Mouse (Mus musculus) liver, embryonic 13.5 days (tissue): ENCODE results near the gene Prkce. TPM values are rescaled to one million over a fixed set of nuclear protein-coding genes. Genes with fewer than 3 reads are reported as not detected.

Experiments
- ATAC-seq: fragments of 200-750 bp; cut with Nextera tagmentation; 2 replicates; pipeline ENCODE4 v1.8.0; 2017; ENCODE audit warnings: low read depth, mild to moderate bottlenecking, moderate number of reproducible peaks, moderate library complexity
- DNase-seq: peaks from one replicate; pipeline ENCODE4 v3.0.0; 2022
- H3K27ac ChIP-seq: fragments of 300-500 bp; sonication (generic); 2 replicates; pipeline ENCODE4 v1.5.1; 2015; ENCODE audit warnings: moderate library complexity, mild to moderate bottlenecking, inconsistent platforms
- H3K27me3 ChIP-seq: fragments of 300-500 bp; sonication (generic); 2 replicates; pipeline ENCODE4 v1.6.1; 2015; ENCODE audit warnings: mild to moderate bottlenecking, inconsistent platforms
- H3K36me3 ChIP-seq: fragments of 300-500 bp; sonication (generic); 2 replicates; pipeline ENCODE4 v1.6.1; 2015; ENCODE audit warnings: mild to moderate bottlenecking, inconsistent platforms
- H3K4me1 ChIP-seq: fragments of 300-500 bp; sonication (generic); replicated peaks from 2 replicates; pipeline ENCODE4 v1.6.1; 2015; ENCODE audit warnings: inconsistent platforms
- H3K4me2 ChIP-seq: fragments of 300-500 bp; sonication (generic); 2 replicates; pipeline ENCODE4 v1.6.1; 2015; ENCODE audit warnings: inconsistent platforms, mild to moderate bottlenecking, moderate library complexity
- H3K4me3 ChIP-seq: fragments of 300-500 bp; sonication (generic); replicated peaks from 2 replicates; pipeline ENCODE4 v1.5.1; 2015; ENCODE audit warnings: mild to moderate bottlenecking, inconsistent platforms
- H3K9ac ChIP-seq: fragments of 300-500 bp; sonication (generic); 2 replicates; pipeline ENCODE4 v1.6.1; 2015; ENCODE audit warnings: mild to moderate bottlenecking, inconsistent platforms
- H3K9me3 ChIP-seq: fragments of 300-500 bp; sonication (generic); replicated peaks from 2 replicates; pipeline ENCODE4 v1.6.1; 2016; ENCODE audit warnings: inconsistent platforms
- WGBS: fragments of 180-500 bp; shearing (Covaris S2); methylation state at CpG from one replicate; pipeline ENCODE4 v1.1.7; 2015; ENCODE audit not compliant: insufficient replicate concordance; 5-methylcytosine and 5-hydroxymethylcytosine counted together
- polyA plus RNA-seq: library from polyadenylated mRNA; unstranded; fragments of >200 nt; fragmentation: Nextera tagmentation; extraction: Ambion mirVana; gene quantifications from 2 replicates; pipeline ENCODE4 v1.2.1, GENCODE M21; 2015

Prkce gene
- polyA plus RNA-seq, 1 experiment from 2014 or later = 0.90 TPM

DNA sequence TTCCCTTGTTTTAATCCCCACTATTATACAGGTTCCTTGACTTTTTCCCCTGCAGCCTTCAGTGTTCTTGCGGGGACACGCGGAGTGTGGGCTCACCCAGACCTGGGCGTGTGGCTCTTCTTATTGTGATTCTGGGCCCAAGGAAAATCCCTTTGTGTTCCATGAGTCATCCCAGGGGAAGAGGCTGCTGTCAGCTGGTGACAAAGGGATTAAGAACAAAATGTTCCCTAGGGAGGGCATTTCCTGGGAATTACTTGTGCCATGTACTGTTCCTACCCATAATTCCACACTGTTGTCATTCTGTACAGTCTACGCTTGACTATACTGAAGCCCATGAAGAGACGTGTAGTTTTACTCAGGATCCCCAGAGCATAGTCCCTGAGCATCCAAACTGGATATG is 10.6 kb upstream of the Prkce start:
- no peak for ATAC-seq

DNA sequence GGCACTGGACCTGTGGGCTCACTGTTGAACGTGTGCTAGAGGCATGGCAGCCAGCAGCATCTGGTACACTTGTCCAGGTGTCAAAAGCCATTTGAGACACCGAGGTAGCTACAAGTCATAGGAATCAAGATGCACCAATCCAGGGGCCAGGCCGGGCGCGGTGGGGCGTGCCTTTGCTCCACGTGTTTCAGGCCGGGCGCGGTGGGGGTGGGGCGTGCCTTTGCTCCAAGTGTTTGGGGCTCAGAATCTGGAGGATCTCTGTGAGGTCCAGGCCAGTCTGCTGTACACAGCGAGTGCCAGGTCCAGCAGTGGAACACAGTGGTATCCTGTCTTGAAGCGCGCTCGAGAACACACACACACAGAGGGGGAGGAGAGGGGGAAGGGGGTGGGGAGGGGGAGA is 4.9 kb upstream of the Prkce start:
- DNase-seq (peak; percentile 33), ATAC-seq (no peak)
- Histone ChIP-seq H3K9ac (no peak overlapping the region), H3K9me3 (no peaks in the 10 kb centered on the region), H3K4me2 (no peak overlapping the region), H3K4me3 (no peak overlapping the region), H3K27ac (no peak overlapping the region), H3K27me3 (peaks cover 18% of the 10 kb centered on the region), H3K36me3 (no peaks in the 10 kb centered on the region), H3K4me1 (peaks cover 25% of the 10 kb centered on the region)
- 58% methylated on average over 15 of the region's 15 CpGs for WGBS

More for the DNA sequence above, 10.6 kb upstream of the Prkce start:
- Histone ChIP-seq H3K9me3 (no peaks in the 10 kb centered on the region), H3K9ac (no peak overlapping the region), H3K4me3 (no peak overlapping the region), H3K27me3 (0 out of 2 replicates have a peak, but pooled peaks cover 3% of the 10 kb centered on the region), H3K36me3 (no peaks in the 10 kb centered on the region), H3K4me2 (no peak overlapping the region), H3K4me1 (no peaks in the 10 kb centered on the region), H3K27ac (no peak overlapping the region)
- no peak for DNase-seq
- WGBS = 70% methylated on average over 6 of the region's 6 CpGs

DNA sequence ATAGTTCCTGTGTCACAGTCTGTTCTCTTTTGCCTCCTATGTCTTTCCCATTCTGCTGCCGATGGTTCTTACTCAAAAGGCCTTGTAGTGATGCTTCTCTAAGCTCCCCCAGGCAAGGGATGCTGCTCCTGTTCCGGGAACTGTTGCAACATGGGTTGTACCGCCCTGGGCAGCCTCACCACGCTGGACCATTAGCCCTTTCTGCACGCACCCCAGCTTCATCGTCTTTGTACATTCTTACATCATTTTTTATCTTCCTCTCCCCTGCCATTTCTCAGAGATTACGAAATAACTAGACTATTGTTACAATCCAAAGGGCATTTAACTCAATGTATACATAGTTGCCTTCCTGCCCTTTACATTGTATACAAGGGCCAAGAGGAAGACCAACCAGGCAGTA is 3.2 kb upstream of the Prkce start:
- H3K9ac ChIP-seq = no peak overlapping the region
- H3K9me3 ChIP-seq = no peaks in the 10 kb centered on the region
- no peak overlapping the region for H3K4me3 ChIP-seq
- peaks cover 32% of the 10 kb centered on the region for H3K27me3 ChIP-seq
- no peak for ATAC-seq
- H3K36me3 ChIP-seq = no peaks in the 10 kb centered on the region
- WGBS = 60% methylated on average over 7 of the region's 7 CpGs
- H3K4me2 ChIP-seq = no peak overlapping the region
- no peak for DNase-seq
- no peak overlapping the region for H3K27ac ChIP-seq
- H3K4me1 ChIP-seq = peaks cover 40% of the 10 kb centered on the region

DNA sequence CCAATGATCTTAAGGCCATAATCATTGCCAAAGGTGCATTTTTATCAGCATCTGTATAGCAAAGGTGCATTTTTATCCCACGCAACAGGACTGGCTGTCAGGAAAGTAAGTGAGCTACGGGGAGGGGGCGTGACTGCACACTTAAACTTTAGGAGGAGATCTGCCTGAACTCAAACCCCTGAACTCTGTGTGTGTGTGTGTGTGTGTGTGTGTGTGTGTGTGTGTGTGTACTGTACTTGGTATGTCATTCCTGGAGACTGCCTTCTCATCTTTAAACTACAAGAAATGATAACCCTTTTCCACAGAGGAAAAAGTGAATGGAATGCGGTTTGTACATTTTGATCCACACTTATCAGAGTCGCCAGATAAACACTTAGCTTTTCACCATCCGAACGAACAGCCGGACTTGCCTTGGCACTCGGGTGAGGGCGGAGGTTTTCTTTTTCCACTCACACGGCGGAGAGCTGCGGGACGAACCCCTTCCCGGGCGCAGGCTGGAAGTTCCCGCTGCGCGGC is 1.5 kb upstream of the Prkce start:
- peak overlapping the region; percentile 75 for H3K4me3 ChIP-seq
- WGBS = 8% methylated on average over 19 of the region's 19 CpGs
- H3K4me1 ChIP-seq = peaks cover 52% of the 10 kb centered on the region
- H3K9ac ChIP-seq = peak overlapping the region; percentile 82
- no peaks in the 10 kb centered on the region for H3K9me3 ChIP-seq
- peaks cover 44% of the 10 kb centered on the region for H3K27me3 ChIP-seq
- ATAC-seq (no peak), DNase-seq (no peak)
- H3K36me3 ChIP-seq = no peaks in the 10 kb centered on the region
- H3K27ac ChIP-seq = peak overlapping the region; percentile 86
- H3K4me2 ChIP-seq = peak overlapping the region; percentile 96

DNA sequence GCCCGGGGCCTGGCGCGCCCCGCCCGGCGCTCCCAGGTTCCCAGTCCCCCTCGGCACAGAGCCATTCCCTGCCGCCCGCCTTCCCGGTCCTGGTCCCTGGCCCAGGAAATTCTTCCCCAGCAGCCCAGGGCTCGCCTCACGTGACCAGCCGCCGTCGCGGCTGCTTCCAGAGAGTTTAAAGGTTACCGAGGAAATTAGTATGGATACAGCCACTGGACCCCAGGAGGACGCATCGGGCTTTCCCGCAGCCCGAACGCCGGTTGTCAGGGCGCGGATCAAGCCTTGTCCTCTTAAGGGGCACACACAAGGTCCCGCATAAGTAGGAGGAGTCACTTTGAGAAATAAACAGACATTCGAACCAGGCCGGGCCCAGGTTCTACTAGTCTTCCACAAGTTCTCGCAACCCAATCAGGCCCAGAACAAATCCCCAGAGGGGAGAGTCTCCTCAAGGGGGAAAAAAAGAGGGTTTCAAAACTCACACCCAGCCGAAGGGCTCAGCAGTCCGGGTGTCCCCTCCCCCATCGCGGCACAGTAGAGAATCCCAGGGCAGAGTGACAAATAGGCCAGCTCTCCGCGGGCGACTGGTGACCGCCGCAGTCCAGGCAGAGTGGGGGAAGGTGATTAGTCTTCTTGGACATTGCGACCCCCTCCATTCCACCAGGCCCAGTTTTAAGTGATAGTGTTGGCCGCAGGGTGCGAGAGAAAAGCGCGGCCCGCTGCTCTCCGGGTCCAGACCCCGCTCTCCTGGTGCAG is 842 bp upstream of the Prkce start:
- under 1% methylated on average over 46 of the region's 46 CpGs for WGBS
- ATAC-seq (peak; percentile 61), DNase-seq (peak; percentile 45)
- Histone ChIP-seq H3K9me3 (no peaks in the 10 kb centered on the region), H3K9ac (peak overlapping the region; percentile 82), H3K4me1 (peaks cover 52% of the 10 kb centered on the region), H3K4me2 (peak overlapping the region; percentile 96), H3K4me3 (peak overlapping the region; percentile 75), H3K36me3 (no peaks in the 10 kb centered on the region), H3K27me3 (peaks cover 44% of the 10 kb centered on the region), H3K27ac (peak overlapping the region; percentile 86)

DNA sequence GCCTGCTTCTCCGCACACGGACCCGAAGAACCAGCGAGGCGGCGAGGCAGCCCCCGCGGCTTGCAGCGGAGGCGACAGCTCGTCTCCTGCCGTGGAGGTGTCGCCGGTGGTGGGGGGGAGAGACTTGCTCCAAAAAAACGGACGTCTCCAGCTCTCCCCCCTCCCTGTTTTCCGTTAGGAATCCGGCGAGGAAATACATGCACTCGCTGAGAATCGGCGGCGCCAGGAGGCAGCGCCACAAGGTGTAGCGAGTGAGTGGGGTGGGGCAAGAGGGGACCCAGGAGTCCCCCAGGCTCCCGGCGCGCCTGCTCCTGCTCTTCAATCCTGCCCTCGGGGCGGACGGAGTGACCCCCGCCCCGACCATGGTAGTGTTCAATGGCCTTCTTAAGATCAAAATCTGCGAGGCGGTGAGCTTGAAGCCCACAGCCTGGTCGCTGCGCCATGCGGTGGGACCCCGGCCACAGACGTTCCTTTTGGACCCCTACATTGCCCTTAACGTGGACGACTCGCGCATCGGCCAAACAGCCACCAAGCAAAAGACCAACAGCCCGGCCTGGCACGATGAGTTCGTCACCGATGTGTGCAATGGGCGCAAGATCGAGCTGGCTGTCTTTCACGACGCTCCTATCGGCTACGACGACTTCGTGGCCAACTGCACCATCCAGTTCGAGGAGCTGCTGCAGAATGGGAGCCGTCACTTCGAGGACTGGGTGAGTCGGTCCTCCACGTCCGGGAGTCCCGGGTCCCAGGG is 821 bp downstream of the Prkce start:
- Histone ChIP-seq H3K9ac (peak overlapping the region; percentile 82), H3K36me3 (no peaks in the 10 kb centered on the region; the same call in 1 of the 2 replicates), H3K9me3 (no peaks in the 10 kb centered on the region), H3K27ac (no peak overlapping the region), H3K4me2 (peak overlapping the region; percentile 96), H3K4me1 (peaks cover 45% of the 10 kb centered on the region), H3K27me3 (peaks cover 44% of the 10 kb centered on the region), H3K4me3 (peak overlapping the region; percentile 75)
- WGBS = under 1% methylated on average over 64 of the region's 64 CpGs
- DNase-seq = no peak
- no peak for ATAC-seq

DNA sequence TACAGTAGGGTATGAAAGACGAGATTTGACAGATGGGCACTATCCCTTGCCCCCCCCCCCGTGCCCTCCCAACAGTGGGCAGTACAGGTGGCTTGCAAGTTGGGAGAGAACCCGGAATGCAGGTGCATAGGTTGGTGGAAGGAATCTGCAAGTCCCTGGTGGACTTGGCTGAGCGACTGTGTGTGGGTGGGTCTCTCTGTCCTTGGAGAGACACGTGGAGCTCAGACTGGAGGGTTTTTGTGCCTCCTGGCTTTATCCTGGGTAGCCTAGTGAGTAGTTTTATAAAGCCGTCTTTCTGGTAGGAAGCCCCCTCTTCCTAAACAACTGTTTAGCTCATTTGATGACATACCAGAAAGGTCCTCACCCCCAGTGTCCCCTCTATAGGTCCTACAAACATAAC is 1.5 kb downstream of the Prkce start:
- Histone ChIP-seq H3K9me3 (no peaks in the 10 kb centered on the region), H3K4me2 (peak overlapping the region; percentile 96), H3K27ac (no peak overlapping the region), H3K4me3 (peak overlapping the region; percentile 75), H3K9ac (peak overlapping the region; percentile 82; the same call in 1 of the 2 replicates), H3K27me3 (peaks cover 44% of the 10 kb centered on the region), H3K36me3 (no peaks in the 10 kb centered on the region; the same call in 1 of the 2 replicates), H3K4me1 (peaks cover 45% of the 10 kb centered on the region)
- ATAC-seq = no peak
- no peak for DNase-seq
- 35% methylated on average over 6 of the region's 6 CpGs for WGBS

DNA sequence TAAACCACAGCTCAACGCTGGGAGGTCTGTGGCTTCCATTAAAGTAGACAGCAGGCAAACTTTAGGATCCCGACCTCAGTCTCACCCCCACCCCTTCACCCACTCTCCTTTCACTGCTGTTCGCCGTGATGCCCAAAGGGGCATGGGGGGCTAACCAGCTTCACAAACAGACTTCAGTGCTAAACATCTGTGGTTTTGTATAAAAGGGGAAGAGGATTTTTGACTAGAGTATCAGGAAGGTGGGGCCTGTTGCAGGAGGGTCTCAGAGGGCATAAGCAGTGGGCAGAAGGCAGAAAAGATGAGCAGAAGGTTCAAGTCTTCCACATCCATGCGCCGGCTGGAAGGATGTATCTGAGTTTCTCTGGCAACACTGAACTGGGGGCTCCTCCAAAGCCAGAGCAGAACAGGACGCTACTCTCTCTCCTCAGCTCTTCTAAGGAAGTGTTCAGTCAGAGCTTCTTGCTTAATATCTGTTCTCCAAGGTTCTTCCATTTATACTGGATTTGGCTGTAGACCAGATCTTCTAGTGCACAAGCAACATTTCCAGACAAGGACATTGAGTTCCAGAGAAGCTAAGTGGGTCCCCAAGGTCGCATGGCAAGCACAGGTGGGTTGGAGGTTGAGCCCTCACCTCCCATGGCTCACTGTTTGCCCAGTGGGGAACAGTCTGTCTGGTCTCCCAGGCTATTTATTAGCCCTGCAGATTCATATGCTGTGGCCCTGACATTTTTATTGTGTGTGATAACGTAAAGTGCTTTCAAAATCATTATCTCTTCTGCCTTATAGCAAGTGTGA is 2.8 kb downstream of the Prkce start:
- H3K9me3 ChIP-seq = no peaks in the 10 kb centered on the region
- ATAC-seq = no peak
- H3K27ac ChIP-seq = no peak overlapping the region
- peaks cover 39% of the 10 kb centered on the region for H3K4me1 ChIP-seq
- no peak for DNase-seq
- no peaks in the 10 kb centered on the region; the same call in 1 of the 2 replicates for H3K36me3 ChIP-seq
- no peak overlapping the region for H3K4me3 ChIP-seq
- H3K27me3 ChIP-seq = peaks cover 44% of the 10 kb centered on the region
- 43% methylated on average over 9 of the region's 9 CpGs for WGBS
- H3K4me2 ChIP-seq = peak overlapping the region; percentile 96; the same call in 1 of the 2 replicates
- no peak overlapping the region for H3K9ac ChIP-seq

DNA sequence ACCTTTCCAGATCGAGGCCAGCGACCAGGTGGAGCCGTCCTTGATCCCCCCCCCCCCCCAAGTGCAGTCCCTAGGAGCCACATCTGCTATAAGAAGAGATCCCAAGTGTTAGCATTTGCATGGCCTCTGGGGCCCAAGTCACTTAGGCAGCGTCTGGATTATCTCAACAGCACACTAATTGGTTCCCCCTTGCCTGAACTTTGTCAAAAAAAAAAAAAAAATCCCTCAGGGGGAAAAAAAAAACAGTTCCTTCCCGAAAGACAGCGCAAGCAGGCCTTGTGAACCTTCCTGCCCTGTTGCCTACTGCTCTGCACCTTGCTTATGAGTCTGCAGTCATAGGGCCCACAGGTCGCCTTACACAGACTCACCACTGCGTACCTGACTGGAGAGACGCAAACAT is 7.9 kb downstream of the Prkce start:
- Histone ChIP-seq H3K4me3 (no peak overlapping the region), H3K9ac (no peak overlapping the region), H3K9me3 (no peaks in the 10 kb centered on the region), H3K27me3 (peaks cover 1% of the 10 kb centered on the region), H3K27ac (no peak overlapping the region), H3K4me1 (peaks cover 1% of the 10 kb centered on the region), H3K36me3 (no peaks in the 10 kb centered on the region; the same call in 1 of the 2 replicates), H3K4me2 (no peak overlapping the region)
- 60% methylated on average over 9 of the region's 9 CpGs for WGBS
- ATAC-seq (no peak), DNase-seq (no peak)

DNA sequence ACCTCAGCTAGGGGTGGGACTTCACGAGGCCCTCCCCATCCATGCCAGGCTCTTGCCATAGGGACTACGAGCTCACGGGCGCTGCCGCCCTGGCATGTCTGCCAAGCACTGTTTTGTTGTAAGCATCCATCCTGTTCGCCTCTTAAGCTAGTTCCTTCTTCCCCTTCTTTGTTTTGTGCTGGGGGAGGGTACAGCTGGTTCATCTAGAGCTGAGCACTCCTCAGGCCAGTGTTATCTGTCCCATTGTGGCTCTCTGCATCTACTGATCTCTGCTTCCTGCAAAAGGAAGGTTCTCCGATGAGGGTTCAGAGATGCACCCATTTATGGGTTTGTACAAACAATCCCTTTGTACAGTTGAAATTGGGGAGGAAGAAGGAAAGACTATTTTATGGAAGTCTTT is 9.1 kb downstream of the Prkce start:
- ATAC-seq (no peak), DNase-seq (no peak)
- no peaks in the 10 kb centered on the region for H3K27me3 ChIP-seq
- H3K4me1 ChIP-seq = no peaks in the 10 kb centered on the region
- no peak overlapping the region for H3K4me2 ChIP-seq
- no peaks in the 10 kb centered on the region; the same call in 1 of the 2 replicates for H3K36me3 ChIP-seq
- no peak overlapping the region for H3K4me3 ChIP-seq
- no peak overlapping the region for H3K9ac ChIP-seq
- H3K9me3 ChIP-seq = no peaks in the 10 kb centered on the region
- H3K27ac ChIP-seq = no peak overlapping the region
- 42% methylated on average over 7 of the region's 7 CpGs for WGBS

DNA sequence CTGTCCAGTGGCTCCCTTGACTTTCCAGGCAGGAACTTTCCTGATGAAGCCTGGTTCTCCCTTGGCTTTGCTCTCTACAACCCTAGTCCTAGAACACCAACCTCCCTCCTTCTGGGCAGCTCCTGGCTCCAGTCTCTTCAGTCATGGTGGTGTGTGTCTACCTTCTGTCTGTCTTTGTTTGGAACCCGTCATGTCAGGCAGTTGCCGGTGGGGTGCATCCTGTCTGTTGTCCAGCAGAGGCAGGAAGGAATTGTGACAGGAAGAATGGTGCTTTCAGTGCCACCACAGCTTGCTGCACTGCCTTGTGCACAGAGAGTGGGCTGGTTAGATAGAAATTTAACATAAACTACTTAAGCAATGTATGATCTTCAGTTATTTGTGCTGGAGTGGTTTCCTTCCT is 16.2 kb downstream of the Prkce start:
- WGBS = 17% methylated on average over 2 of the region's 2 CpGs
- Histone ChIP-seq H3K27me3 (no peaks in the 10 kb centered on the region), H3K4me2 (no peak overlapping the region), H3K27ac (no peak overlapping the region), H3K9me3 (no peaks in the 10 kb centered on the region), H3K4me3 (no peak overlapping the region), H3K9ac (no peak overlapping the region), H3K4me1 (peaks cover 38% of the 10 kb centered on the region), H3K36me3 (no peaks in the 10 kb centered on the region)
- DNase-seq (no peak), ATAC-seq (no peak)
